Mouse (Mus musculus) neural tube, embryonic 10.5 days (tissue): ENCODE results near the gene Slc9a1.
A peak's percentile ranks its signal among the peaks of the same experiment; 100 is the strongest.

Experiments used
- DNase-seq: peaks from one replicate; pipeline ENCODE4 v3.0.0-alpha.2; 2017; ENCODE audit warnings: low spot score; ENCODE audit errors: extremely low spot score

Gene Slc9a1

DNA sequence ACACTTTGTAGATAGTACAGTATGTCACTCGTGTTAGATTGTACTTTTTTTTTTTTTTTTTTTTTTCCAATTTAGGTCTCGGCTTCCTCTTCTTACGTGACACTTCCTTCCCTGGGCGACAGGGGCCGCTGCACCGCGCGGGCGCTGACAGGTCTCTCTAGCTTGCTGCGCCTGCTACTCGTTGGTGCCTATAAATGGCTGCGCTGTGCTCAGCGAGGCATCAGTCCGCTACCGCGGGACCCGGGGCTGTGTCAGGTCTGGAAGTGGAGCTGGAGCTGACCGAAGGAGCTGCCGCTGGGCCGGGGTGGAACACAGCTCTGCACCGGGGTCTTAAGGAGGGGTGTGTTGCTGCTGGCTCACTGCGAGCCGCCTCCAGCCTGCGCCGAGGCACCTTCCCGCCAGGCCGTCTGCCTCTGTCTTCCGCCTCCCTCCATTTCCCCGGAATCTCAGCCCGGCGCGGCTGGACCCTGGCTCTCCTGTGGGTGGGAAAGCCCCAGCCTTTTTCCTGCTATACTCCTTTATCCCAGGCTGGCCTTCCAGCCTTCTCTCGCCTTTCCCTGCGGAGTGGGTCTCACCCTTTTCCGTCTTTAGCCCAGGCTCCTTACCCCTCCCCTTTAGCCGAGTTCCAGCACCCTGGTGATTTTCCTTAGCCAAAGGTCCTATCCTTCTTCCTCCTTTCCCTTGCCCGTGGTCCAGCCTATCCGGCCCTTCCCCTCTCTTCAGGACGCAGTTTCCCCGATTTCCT, at the start of gene Slc9a1:
Gene Slc9a1 (plus strand): TSS at position 154 of the 745 bp plus-strand sequence.
- peak; percentile 94 for DNase-seq

DNA sequence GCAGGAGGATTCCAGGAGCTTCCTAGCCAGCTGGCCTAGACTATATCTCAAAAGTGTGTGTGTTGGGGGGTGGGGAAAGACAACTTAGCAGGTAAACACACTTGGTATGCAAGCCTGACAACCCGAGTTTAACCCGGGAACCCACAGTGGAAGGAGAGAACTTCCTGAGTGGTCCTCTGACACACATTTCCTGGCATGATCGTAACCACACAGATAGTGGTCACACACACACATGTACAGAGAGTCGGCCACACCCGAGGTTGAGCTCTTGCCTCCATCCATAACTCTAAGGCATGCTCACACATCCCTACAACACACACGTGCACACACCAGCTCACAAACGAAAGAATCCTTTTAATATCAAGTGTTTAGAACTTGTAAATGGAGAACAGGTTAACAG, 41.4 kb upstream of the Slc9a1 start:
- DNase-seq = no peak

- DNase-seq = no peak
Observed at GRCm38 (mm10) chr4:133330296-133330695, 39.2 kb upstream of the Slc9a1 start.

DNA sequence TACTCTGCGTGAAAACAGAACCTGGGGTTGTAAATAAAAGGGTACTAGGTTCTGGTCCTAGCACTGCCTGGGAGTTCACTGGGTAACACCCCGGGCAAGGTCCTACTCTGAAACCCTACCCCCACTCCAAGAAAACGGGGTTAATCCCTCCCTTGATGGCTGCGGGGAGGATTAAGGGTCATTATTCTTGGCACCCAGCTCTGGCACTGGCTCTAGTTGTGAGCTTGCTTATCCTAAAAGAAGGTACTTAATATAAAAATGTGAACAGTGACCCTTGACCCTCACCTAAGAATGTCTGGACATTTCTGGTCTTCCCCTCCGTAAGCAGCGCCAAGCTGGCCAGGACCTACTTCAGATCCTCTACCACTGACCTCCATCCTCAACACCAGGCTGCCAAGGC, 36.2 kb upstream of the Slc9a1 start:
- no peak for DNase-seq

DNA sequence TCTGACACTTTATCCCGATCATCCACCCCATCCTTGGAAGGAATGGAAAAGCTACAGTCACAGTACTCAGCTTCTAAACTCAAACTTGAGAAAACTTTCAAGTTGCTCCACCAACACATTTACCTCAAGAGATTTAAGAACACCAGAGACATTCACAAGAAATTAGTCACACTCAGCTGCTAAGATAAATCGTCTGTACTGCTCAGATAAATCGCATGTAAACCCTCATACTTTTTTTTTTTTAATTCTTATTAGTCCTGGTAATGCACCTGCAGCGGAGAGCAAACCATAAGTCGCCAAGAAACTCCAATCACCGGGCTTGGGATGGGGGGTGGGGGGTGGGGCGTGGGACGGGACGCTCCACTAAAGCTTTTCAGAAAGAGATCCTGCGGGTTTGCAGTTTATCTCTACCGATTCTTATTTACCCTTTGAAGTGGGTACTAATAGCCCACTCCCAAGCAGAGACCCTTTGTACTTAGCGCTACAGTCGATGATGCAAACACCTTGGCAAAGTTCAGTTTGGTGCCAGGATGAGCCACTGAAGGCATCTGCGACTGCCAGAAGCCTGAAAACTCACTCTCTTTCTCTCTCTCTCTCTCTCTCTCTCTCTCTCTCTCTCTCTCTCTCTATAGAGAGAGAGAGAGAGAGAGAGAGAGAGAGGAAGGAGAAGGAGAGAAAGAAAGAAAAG, 31.5 kb upstream of the Slc9a1 start:
- DNase-seq = peak; percentile 16

DNA sequence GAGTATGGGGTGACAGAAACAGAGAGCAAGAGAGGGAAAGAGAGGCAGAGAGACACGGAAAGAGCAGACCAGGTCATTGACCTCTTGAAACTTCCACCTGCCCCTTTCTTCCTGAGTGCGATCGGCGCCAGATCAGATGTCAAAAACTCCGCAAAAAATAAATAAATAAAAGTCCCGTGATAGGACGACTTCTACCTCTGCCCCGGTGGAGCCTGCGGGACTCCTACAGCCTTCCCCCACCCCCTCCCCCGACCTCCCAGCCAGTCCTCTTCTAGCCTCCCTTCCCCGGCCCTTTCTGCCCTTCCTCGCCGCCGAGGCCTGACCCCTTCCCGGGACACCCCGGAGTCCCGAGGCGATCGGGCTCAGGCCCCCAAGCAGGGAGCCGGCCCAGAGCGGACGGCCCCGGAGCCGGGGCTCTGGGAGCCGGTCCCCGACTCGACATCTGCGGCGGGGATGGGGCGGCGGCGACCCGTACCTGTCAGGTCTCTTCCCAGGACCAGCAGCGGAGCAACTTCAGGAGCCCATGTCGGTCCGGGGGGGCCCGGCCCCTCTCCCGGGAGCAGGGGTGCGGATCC, 30.9 kb upstream of the Slc9a1 start:
- DNase-seq = no peak

- peak; percentile 98 for DNase-seq
Observed at GRCm38 (mm10) chr4:133339148-133339749, 30.3 kb upstream of the Slc9a1 start.

- DNase-seq = no peak
Observed at GRCm38 (mm10) chr4:133340217-133340616, 29.3 kb upstream of the Slc9a1 start.

GRCm38 (mm10) chr4:133344112-133344511, 25.4 kb upstream of the Slc9a1 start:
- peak; percentile 34 for DNase-seq

GRCm38 (mm10) chr4:133345702-133346101, 23.8 kb upstream of the Slc9a1 start:
- no peak for DNase-seq

DNA sequence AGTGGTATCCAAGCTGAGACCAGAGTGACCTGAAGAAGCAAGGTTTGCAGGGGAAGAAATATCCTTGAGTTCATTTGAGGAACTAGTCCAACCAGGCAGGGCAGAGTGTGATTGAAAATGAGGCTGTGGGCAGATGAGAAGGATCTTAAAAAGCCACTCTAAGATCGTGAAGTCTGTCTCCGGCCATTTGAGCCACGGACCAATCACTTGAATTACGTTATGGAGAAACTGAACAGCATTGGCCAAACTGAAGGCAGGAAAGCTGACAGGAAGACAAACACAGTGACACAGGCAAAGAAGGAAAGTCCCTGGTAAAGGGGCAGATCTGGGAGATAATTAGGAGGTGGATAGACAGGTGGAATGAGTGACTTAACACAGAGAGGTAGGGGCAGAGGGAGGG, 22.9 kb upstream of the Slc9a1 start:
- DNase-seq = no peak

GRCm38 (mm10) chr4:133347624-133348023, 21.9 kb upstream of the Slc9a1 start:
- no peak for DNase-seq

DNA sequence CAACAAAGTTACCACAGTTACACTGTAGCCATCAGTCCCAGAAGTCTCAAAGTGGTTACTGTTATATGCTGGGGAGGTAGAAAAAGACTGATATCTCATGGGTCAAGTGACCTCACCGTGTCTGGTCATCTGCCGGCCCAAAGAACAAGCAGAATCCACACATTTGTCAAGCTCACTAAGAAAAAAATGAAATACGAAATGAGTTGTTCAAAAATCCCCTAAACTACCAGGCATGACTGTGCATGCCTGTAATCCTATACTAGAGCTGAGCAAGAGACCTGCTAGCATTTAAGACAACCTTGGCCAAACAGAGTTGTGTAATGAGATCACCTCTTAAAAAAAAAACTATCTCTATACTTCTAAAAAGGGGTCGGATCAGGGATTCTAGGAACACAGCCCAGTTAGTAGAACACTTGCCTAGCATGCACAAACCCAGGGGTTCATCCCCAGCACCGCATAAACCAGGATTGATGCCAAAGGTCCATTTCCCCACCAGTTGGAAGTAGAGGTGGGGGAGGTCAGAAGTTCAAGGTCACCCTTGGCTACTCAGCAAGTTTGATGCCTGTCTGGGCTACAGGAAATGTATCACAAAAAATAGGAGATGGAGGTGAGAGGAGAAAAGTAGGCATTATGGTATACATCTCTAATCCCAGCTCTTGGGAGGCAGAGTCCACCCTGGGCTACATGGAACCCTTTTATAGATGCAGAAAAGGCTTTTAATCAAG, 21.3 kb upstream of the Slc9a1 start:
- DNase-seq = no peak

- no peak for DNase-seq
Observed at GRCm38 (mm10) chr4:133352797-133353196, 16.7 kb upstream of the Slc9a1 start.

DNA sequence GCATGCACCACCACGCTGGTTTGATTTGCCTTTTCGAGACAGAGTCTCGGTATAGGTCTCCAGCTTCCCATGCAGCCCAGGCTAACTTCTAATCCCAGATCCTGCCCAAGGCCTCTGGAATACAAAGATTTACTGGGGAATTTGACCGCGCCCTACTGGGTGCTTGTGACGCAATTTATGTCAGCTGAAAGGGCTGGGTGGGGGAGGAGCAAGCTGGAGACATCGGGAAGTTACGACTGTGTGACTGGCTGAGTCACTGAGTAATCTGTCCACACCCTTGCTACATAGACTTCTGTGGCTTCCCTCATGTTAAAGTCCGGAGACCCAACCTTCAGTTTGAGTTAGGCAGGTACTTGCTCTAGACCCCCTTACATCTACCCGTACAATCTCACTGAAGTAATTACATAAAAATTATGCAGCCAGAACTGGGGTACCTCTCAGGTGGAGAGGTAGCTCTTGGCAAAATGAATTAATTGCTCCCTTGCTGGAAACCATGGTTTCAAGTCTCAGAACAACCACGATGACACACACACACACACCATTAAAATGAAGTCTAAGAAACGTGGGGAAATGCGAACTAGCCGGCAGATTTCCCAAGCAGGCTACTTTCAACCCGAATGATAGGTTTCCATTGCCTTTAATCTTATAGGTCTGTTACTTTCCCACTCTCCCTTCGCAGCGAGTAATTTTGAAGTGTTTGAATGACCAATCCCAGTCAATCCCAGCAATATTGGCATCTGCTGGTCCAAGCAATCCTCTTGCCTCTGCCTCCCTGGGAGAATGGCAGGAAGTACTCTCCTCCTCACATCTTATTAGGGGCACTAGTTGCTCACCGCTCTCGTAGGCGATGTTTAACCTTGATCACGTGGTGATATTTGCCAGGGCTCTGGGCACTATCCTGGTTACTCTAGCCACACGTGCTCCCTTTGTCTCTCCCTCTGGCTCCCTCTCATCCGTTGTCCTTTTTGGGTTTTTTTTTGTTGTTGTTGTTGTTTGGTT, 15.8 kb upstream of the Slc9a1 start, which contains the start of gene Wdtc1:
Gene Wdtc1 (minus strand): TSS at position 115 of the 999 bp plus-strand sequence.
- DNase-seq = no peak

DNA sequence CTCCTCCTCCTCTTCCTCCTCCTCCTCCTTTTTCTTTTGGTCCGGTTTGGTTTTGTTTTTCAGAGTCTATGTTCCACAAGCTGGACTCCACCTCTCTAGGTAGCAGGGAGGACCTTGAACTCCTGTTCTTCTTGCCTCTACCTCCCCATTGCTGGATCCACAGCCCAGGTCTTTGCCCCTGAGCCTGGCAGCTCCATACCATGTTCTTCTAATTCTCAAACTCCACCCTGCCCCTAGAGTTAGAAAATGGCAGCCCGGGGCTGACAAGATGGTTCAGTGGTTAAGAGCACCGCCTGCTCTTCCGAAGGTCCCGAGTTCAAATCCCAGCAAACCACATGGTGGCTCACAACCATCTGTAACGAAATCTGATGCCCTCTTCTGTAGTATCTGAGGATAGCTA, 14.9 kb upstream of the Slc9a1 start:
- no peak for DNase-seq

GRCm38 (mm10) chr4:133370298-133371274, 1.1 kb downstream of the Slc9a1 start:
- DNase-seq = no peak

DNA sequence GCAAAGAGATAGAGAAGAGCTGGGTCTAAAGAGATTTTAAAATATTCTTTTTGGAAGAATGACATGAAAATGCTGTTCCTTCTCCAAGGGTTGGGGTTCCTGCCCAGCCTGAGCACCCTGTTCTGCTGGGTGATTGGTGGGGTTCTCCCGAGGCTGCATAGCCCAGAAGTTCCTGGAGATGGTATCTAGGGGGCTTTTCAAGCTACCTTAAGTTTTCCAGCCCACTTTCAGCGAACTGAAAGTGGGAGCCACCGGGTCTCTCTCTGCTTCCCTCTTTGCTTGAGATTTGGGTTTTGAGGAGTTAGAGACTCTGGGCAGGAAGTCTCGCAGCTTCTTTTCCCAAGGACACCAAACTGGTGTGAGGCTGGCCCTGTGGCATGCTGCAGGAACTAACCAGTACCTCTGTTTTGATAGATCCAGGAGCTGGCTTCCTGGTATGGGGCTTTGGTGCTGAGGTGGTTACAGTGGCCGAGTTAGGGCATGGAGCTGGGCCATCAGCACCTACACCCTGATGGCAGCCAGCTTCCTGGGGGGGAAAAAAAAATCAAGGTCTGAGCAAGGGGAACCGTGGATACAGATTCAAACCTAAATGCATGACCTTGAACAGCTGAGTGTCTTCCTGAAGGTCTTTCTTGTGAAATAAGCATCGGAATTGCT, 2.2 kb downstream of the Slc9a1 start:
- no peak for DNase-seq
